Mouse (Mus musculus) neural tube, embryonic 15.5 days (tissue): ENCODE results near the gene Vps13c. TPM values are rescaled to one million over a fixed set of nuclear protein-coding genes. Genes with fewer than 3 reads are reported as not detected.

Source experiments
- ATAC-seq: fragments of 200-750 bp; cut with Nextera tagmentation; 2 replicates; pipeline ENCODE4 v1.8.0; 2017; ENCODE audit warnings: mild to moderate bottlenecking, moderate TSS enrichment, moderate library complexity; ENCODE audit not compliant: low FRiP score
- H3K27ac ChIP-seq: fragments of 300-500 bp; sonication (generic); replicated peaks from 2 replicates; pipeline ENCODE4 v1.5.1; 2015; ENCODE audit warnings: mild to moderate bottlenecking, inconsistent platforms
- H3K27me3 ChIP-seq: fragments of 300-500 bp; sonication (generic); replicated peaks from 2 replicates; pipeline ENCODE4 v1.6.1; 2015; ENCODE audit warnings: inconsistent platforms
- H3K36me3 ChIP-seq: fragments of 300-500 bp; sonication (generic); 2 replicates; pipeline ENCODE4 v1.6.1; 2015; ENCODE audit warnings: inconsistent platforms
- H3K4me1 ChIP-seq: fragments of 300-500 bp; sonication (generic); 2 replicates; pipeline ENCODE4 v1.6.1; 2015; ENCODE audit warnings: inconsistent platforms
- H3K4me2 ChIP-seq: fragments of 300-500 bp; sonication (generic); 2 replicates; pipeline ENCODE4 v1.6.1; 2015; ENCODE audit warnings: inconsistent platforms, mild to moderate bottlenecking, moderate library complexity
- H3K4me3 ChIP-seq: fragments of 300-500 bp; sonication (generic); replicated peaks from 2 replicates; pipeline ENCODE4 v1.5.1; 2015; ENCODE audit warnings: mild to moderate bottlenecking, inconsistent platforms
- H3K9ac ChIP-seq: fragments of 300-500 bp; sonication (generic); replicated peaks from 2 replicates; pipeline ENCODE4 v1.6.1; 2015; ENCODE audit warnings: mild to moderate bottlenecking, inconsistent platforms
- H3K9me3 ChIP-seq: fragments of 300-500 bp; sonication (generic); replicated peaks from 2 replicates; pipeline ENCODE4 v1.6.1; 2016; ENCODE audit warnings: inconsistent platforms
- WGBS: fragments of 180-500 bp; shearing (Covaris S2); methylation state at CpG from one replicate; pipeline ENCODE4 v1.1.7; 2015; ENCODE audit warnings: mixed read lengths; 5-methylcytosine and 5-hydroxymethylcytosine counted together
- polyA plus RNA-seq: library from polyadenylated mRNA; unstranded; fragments of >200 nt; fragmentation: Nextera tagmentation; extraction: Ambion mirVana; gene quantifications from 2 replicates; pipeline ENCODE4 v1.2.1, GENCODE M21; 2015

Gene Vps13c
- polyA plus RNA-seq, 1 experiment from 2014 or later, result 8.4 TPM

GRCm38 (mm10) chr9:67864011-67864410 lies 23.8 kb downstream of the Vps13c start:
- Histone ChIP-seq H3K4me1 (no peaks in the 10 kb centered on the region), H3K27ac (no peak overlapping the region), H3K9me3 (no peaks in the 10 kb centered on the region), H3K36me3 (no peaks in the 10 kb centered on the region), H3K27me3 (no peaks in the 10 kb centered on the region), H3K4me2 (no peak overlapping the region), H3K9ac (no peak overlapping the region), H3K4me3 (no peak overlapping the region)
- WGBS, result 9% methylated on average over 4 of the region's 4 CpGs
- no peak for ATAC-seq

- 64% methylated on average over 7 of the region's 7 CpGs for WGBS
- Histone ChIP-seq H3K4me1 (no peaks in the 10 kb centered on the region), H3K36me3 (no peaks in the 10 kb centered on the region), H3K9me3 (no peaks in the 10 kb centered on the region), H3K9ac (no peak overlapping the region), H3K27ac (no peak overlapping the region), H3K4me2 (no peak overlapping the region), H3K4me3 (no peak overlapping the region), H3K27me3 (no peaks in the 10 kb centered on the region)
- no peak for ATAC-seq
These were observed 25.2 kb downstream of the Vps13c start for GRCm38 (mm10) chr9:67865411-67865810.

DNA sequence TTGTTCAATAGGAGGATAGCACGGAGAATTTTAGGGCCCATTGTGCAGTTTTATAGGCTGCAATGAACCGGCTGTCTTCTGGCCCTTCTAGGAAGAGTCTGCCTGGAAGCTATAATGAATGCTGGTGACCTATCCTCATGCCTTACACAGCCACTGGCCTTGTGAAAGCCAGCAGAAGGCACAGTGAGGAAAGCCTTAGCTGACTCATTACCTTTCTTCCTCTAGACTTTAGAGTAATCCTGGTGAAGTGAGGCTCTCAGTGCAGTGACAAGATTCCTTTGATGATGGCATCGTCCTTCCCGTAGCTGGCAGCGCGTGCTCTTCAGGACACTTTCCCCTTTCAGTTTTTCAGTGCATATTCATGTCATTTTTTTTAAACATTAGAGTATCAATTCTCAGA lies 27.2 kb downstream of the Vps13c start:
- no peak overlapping the region for H3K9ac ChIP-seq
- no peaks in the 10 kb centered on the region for H3K36me3 ChIP-seq
- 40% methylated on average over 6 of the region's 6 CpGs for WGBS
- H3K27ac ChIP-seq, result no peak overlapping the region
- no peaks in the 10 kb centered on the region for H3K27me3 ChIP-seq
- ATAC-seq, result no peak
- H3K4me1 ChIP-seq, result no peaks in the 10 kb centered on the region
- no peak overlapping the region for H3K4me2 ChIP-seq
- H3K4me3 ChIP-seq, result no peak overlapping the region
- no peaks in the 10 kb centered on the region for H3K9me3 ChIP-seq

GRCm38 (mm10) chr9:67869691-67870450 lies 29.7 kb downstream of the Vps13c start:
- WGBS, result 88% methylated on average over 16 of the region's 16 CpGs
- H3K27ac ChIP-seq, result no peak overlapping the region
- no peak for ATAC-seq
- H3K4me2 ChIP-seq, result no peak overlapping the region
- H3K9me3 ChIP-seq, result no peaks in the 10 kb centered on the region
- H3K27me3 ChIP-seq, result no peaks in the 10 kb centered on the region
- no peaks in the 10 kb centered on the region for H3K4me1 ChIP-seq
- no peak overlapping the region for H3K4me3 ChIP-seq
- H3K9ac ChIP-seq, result no peak overlapping the region
- H3K36me3 ChIP-seq, result no peaks in the 10 kb centered on the region

GRCm38 (mm10) chr9:67874522-67875222 lies 34.5 kb downstream of the Vps13c start:
- WGBS, result 80% methylated on average over 7 of the region's 7 CpGs
- Histone ChIP-seq H3K4me1 (no peaks in the 10 kb centered on the region), H3K27ac (no peak overlapping the region), H3K9me3 (no peaks in the 10 kb centered on the region), H3K4me2 (no peak overlapping the region), H3K27me3 (no peaks in the 10 kb centered on the region), H3K4me3 (no peak overlapping the region), H3K9ac (no peak overlapping the region), H3K36me3 (0 out of 2 replicates have a peak, but pooled peaks cover 6% of the 10 kb centered on the region)
- no peak for ATAC-seq

- H3K4me2 ChIP-seq, result no peak overlapping the region
- no peaks in the 10 kb centered on the region for H3K4me1 ChIP-seq
- WGBS, result 57% methylated on average over 2 of the region's 2 CpGs
- H3K36me3 ChIP-seq, result 0 out of 2 replicates have a peak, but pooled peaks cover 6% of the 10 kb centered on the region
- H3K27ac ChIP-seq, result no peak overlapping the region
- no peak for ATAC-seq
- H3K9ac ChIP-seq, result no peak overlapping the region
- H3K9me3 ChIP-seq, result no peaks in the 10 kb centered on the region
- H3K27me3 ChIP-seq, result no peaks in the 10 kb centered on the region
- no peak overlapping the region for H3K4me3 ChIP-seq
These were observed 35.1 kb downstream of the Vps13c start for GRCm38 (mm10) chr9:67875337-67875736.

GRCm38 (mm10) chr9:67877081-67877718 lies 37.0 kb downstream of the Vps13c start:
- H3K9ac ChIP-seq, result no peak overlapping the region
- no peak overlapping the region for H3K27ac ChIP-seq
- 86% methylated on average over 14 of the region's 14 CpGs for WGBS
- no peaks in the 10 kb centered on the region for H3K27me3 ChIP-seq
- no peak overlapping the region for H3K4me2 ChIP-seq
- H3K36me3 ChIP-seq, result peaks cover 6% of the 10 kb centered on the region; the same call in 1 of the 2 replicates
- H3K4me1 ChIP-seq, result no peaks in the 10 kb centered on the region
- no peaks in the 10 kb centered on the region for H3K9me3 ChIP-seq
- no peak overlapping the region for H3K4me3 ChIP-seq
- ATAC-seq, result no peak

- Histone ChIP-seq H3K4me3 (no peak overlapping the region), H3K36me3 (peaks cover 6% of the 10 kb centered on the region; the same call in 1 of the 2 replicates), H3K4me1 (no peaks in the 10 kb centered on the region), H3K9ac (no peak overlapping the region), H3K4me2 (no peak overlapping the region), H3K27me3 (no peaks in the 10 kb centered on the region), H3K9me3 (no peaks in the 10 kb centered on the region), H3K27ac (no peak overlapping the region)
- 90% methylated on average over 11 of the region's 11 CpGs for WGBS
- no peak for ATAC-seq
These were observed 38.1 kb downstream of the Vps13c start for GRCm38 (mm10) chr9:67878197-67878769.

DNA sequence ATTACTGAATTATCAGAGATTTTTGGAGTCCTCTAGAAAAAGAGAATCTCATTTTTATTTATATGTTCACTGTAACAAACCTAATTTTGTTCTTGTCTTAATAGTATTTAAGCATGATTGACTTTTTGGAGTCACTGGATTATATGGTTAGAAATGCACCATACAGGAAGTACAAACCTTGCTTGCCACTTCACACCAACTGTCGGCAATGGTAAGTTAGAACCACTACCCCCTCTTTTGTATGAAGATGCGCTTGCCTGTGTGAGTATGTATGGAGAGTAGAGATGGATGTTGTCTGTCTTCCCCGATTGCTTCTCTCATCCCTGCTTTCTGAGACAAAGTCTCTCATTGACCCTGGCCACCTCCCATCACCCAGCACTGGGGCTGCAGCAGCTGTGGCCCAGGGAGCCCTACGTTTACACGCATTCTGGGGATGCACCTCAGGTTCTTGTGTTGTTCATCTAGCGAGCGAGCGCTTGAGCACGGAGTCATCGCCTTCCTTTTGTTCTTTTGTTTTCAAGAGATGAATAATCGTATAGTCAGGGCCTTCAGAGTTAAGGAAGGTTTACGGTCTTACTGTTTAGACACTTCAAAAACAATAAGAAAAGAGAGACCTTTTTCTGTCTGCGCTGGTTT lies 43.3 kb downstream of the Vps13c start:
- no peak overlapping the region for H3K9ac ChIP-seq
- H3K9me3 ChIP-seq, result no peaks in the 10 kb centered on the region
- WGBS, result 34% methylated on average over 13 of the region's 13 CpGs

GRCm38 (mm10) chr9:67884095-67884494 lies 43.9 kb downstream of the Vps13c start:
- no peaks in the 10 kb centered on the region for H3K9me3 ChIP-seq
- 79% methylated on average over 3 of the region's 3 CpGs for WGBS
- no peak overlapping the region for H3K4me2 ChIP-seq
- H3K9ac ChIP-seq, result no peak overlapping the region
- H3K36me3 ChIP-seq, result peaks cover 27% of the 10 kb centered on the region
- H3K27ac ChIP-seq, result no peak overlapping the region
- no peaks in the 10 kb centered on the region for H3K4me1 ChIP-seq
- no peaks in the 10 kb centered on the region for H3K27me3 ChIP-seq
- ATAC-seq, result no peak
- H3K4me3 ChIP-seq, result no peak overlapping the region

More for the DNA sequence above, 43.3 kb downstream of the Vps13c start:
- Histone ChIP-seq H3K27ac (no peak overlapping the region), H3K4me2 (no peak overlapping the region), H3K36me3 (peaks cover 28% of the 10 kb centered on the region), H3K27me3 (no peaks in the 10 kb centered on the region), H3K4me1 (no peaks in the 10 kb centered on the region), H3K4me3 (no peak overlapping the region)
- no peak for ATAC-seq

GRCm38 (mm10) chr9:67886981-67887720 lies 47.0 kb downstream of the Vps13c start:
- H3K9me3 ChIP-seq, result no peaks in the 10 kb centered on the region
- 88% methylated on average over 4 of the region's 4 CpGs for WGBS

More at GRCm38 (mm10) chr9:67886981-67887720, 47.0 kb downstream of the Vps13c start:
- ATAC-seq, result no peak
- Histone ChIP-seq H3K4me3 (no peak overlapping the region), H3K36me3 (peaks cover 33% of the 10 kb centered on the region), H3K4me2 (no peak overlapping the region), H3K9ac (no peak overlapping the region), H3K4me1 (no peaks in the 10 kb centered on the region), H3K27ac (no peak overlapping the region), H3K27me3 (no peaks in the 10 kb centered on the region)
